Mouse (Mus musculus) limb, embryonic 10.5 days (tissue): ENCODE data around the gene Npas3. TPM values are rescaled to one million over a fixed set of nuclear protein-coding genes. Genes with fewer than 3 reads are reported as not detected.

Experiments used
- DNase-seq: peaks from one replicate; pipeline ENCODE4 v3.0.0-alpha.2; 2017; ENCODE audit warnings: low spot score
- H3K27ac ChIP-seq: fragments of 300-500 bp; sonication (generic); 2 replicates; pipeline ENCODE4 v1.5.1; 2016; ENCODE audit warnings: mild to moderate bottlenecking
- H3K27me3 ChIP-seq: fragments of 300-500 bp; sonication (generic); 2 replicates; pipeline ENCODE4 v1.6.1; 2016; ENCODE audit warnings: low read depth, mild to moderate bottlenecking; ENCODE audit not compliant: poor library complexity, severe bottlenecking
- H3K36me3 ChIP-seq: fragments of 300-500 bp; sonication (generic); 2 replicates; pipeline ENCODE4 v1.6.1; 2016; ENCODE audit warnings: mild to moderate bottlenecking, moderate library complexity
- H3K4me1 ChIP-seq: fragments of 300-500 bp; sonication (generic); 2 replicates; pipeline ENCODE4 v1.6.1; 2016
- H3K4me3 ChIP-seq: fragments of 300-500 bp; sonication (generic); 2 replicates; pipeline ENCODE4 v1.5.1; 2016; ENCODE audit warnings: mild to moderate bottlenecking, moderate library complexity
- H3K9me3 ChIP-seq: fragments of 300-500 bp; sonication (generic); replicated peaks from 2 replicates; pipeline ENCODE4 v1.6.1; 2016; ENCODE audit warnings: mild to moderate bottlenecking
- WGBS: fragments of 180-500 bp; shearing (Covaris S2); methylation state at CpG from one replicate; pipeline ENCODE4 v1.1.7; 2016; 5-methylcytosine and 5-hydroxymethylcytosine counted together
- polyA plus RNA-seq: library from polyadenylated mRNA; unstranded; fragments of >200 nt; fragmentation: Nextera tagmentation; extraction: Ambion mirVana; gene quantifications from 2 replicates; pipeline ENCODE4 v1.2.1, GENCODE M21; 2016

Gene Npas3
- polyA plus RNA-seq, 1 experiment from 2014 or later = 0.91 TPM

- H3K27me3 ChIP-seq = no peaks in the 10 kb centered on the region
- no peaks in the 10 kb centered on the region for H3K36me3 ChIP-seq
- H3K9me3 ChIP-seq = no peaks in the 10 kb centered on the region
- WGBS = 82% methylated on average over 9 of the region's 9 CpGs
- no peak overlapping the region for H3K27ac ChIP-seq
- H3K4me1 ChIP-seq = no peaks in the 10 kb centered on the region
- no peak overlapping the region for H3K4me3 ChIP-seq
- DNase-seq = no peak
These were observed 450.2 kb downstream of the Npas3 start for GRCm38 (mm10) chr12:53698483-53699227.

GRCm38 (mm10) chr12:53719896-53720295 lies 471.4 kb downstream of the Npas3 start:
- H3K36me3 ChIP-seq = no peaks in the 10 kb centered on the region
- no peak overlapping the region for H3K27ac ChIP-seq
- no peaks in the 10 kb centered on the region for H3K27me3 ChIP-seq
- no peak overlapping the region for H3K4me3 ChIP-seq
- DNase-seq = no peak
- WGBS = 62% methylated on average over 6 of the region's 6 CpGs
- no peaks in the 10 kb centered on the region for H3K4me1 ChIP-seq
- H3K9me3 ChIP-seq = no peaks in the 10 kb centered on the region

- no peak for DNase-seq
- Histone ChIP-seq H3K9me3 (no peaks in the 10 kb centered on the region), H3K4me3 (no peak overlapping the region), H3K4me1 (peaks cover 3% of the 10 kb centered on the region; the same call in 1 of the 2 replicates), H3K36me3 (no peaks in the 10 kb centered on the region), H3K27me3 (no peaks in the 10 kb centered on the region), H3K27ac (no peak overlapping the region)
- 90% methylated on average over 7 of the region's 7 CpGs for WGBS
These were observed 473.7 kb downstream of the Npas3 start for GRCm38 (mm10) chr12:53722156-53722555.

GRCm38 (mm10) chr12:53722718-53723698 lies 474.5 kb downstream of the Npas3 start:
- 91% methylated on average over 15 of the region's 15 CpGs for WGBS

GRCm38 (mm10) chr12:53729275-53729674 lies 480.8 kb downstream of the Npas3 start:
- no peak for DNase-seq
- H3K4me1 ChIP-seq = peaks cover 22% of the 10 kb centered on the region
- no peak overlapping the region for H3K27ac ChIP-seq
- 53% methylated on average over 5 of the region's 5 CpGs for WGBS
- no peaks in the 10 kb centered on the region for H3K27me3 ChIP-seq
- H3K4me3 ChIP-seq = no peak overlapping the region
- no peaks in the 10 kb centered on the region for H3K36me3 ChIP-seq
- no peaks in the 10 kb centered on the region for H3K9me3 ChIP-seq

More at GRCm38 (mm10) chr12:53722718-53723698, 474.5 kb downstream of the Npas3 start:
- Histone ChIP-seq H3K4me3 (no peak overlapping the region), H3K36me3 (no peaks in the 10 kb centered on the region), H3K27ac (no peak overlapping the region), H3K9me3 (no peaks in the 10 kb centered on the region), H3K4me1 (peaks cover 3% of the 10 kb centered on the region; the same call in 1 of the 2 replicates), H3K27me3 (no peaks in the 10 kb centered on the region)
- DNase-seq = no peak

GRCm38 (mm10) chr12:53738549-53739292 lies 490.2 kb downstream of the Npas3 start:
- WGBS = 56% methylated on average over 16 of the region's 16 CpGs
- H3K9me3 ChIP-seq = no peaks in the 10 kb centered on the region
- DNase-seq = no peak
- no peak overlapping the region for H3K4me3 ChIP-seq
- H3K27me3 ChIP-seq = no peaks in the 10 kb centered on the region
- no peak overlapping the region for H3K27ac ChIP-seq
- peaks cover 13% of the 10 kb centered on the region for H3K4me1 ChIP-seq
- H3K36me3 ChIP-seq = no peaks in the 10 kb centered on the region

GRCm38 (mm10) chr12:53746653-53747052 lies 498.2 kb downstream of the Npas3 start:
- Histone ChIP-seq H3K4me1 (peaks cover 20% of the 10 kb centered on the region), H3K27ac (no peak overlapping the region), H3K4me3 (no peak overlapping the region), H3K36me3 (no peaks in the 10 kb centered on the region), H3K27me3 (no peaks in the 10 kb centered on the region), H3K9me3 (no peaks in the 10 kb centered on the region)
- DNase-seq = no peak
- 47% methylated on average over 5 of the region's 5 CpGs for WGBS

- Histone ChIP-seq H3K27ac (no peak overlapping the region), H3K36me3 (no peaks in the 10 kb centered on the region), H3K4me1 (peaks cover 24% of the 10 kb centered on the region), H3K4me3 (no peak overlapping the region), H3K27me3 (peaks cover 6% of the 10 kb centered on the region), H3K9me3 (no peaks in the 10 kb centered on the region)
- no peak for DNase-seq
- 84% methylated on average over 4 of the region's 4 CpGs for WGBS
These were observed 500.9 kb downstream of the Npas3 start for GRCm38 (mm10) chr12:53749375-53749774.

GRCm38 (mm10) chr12:53752281-53753072 lies 504.0 kb downstream of the Npas3 start:
- no peak overlapping the region for H3K27ac ChIP-seq
- no peaks in the 10 kb centered on the region for H3K9me3 ChIP-seq
- no peak overlapping the region for H3K4me3 ChIP-seq
- 85% methylated on average over 13 of the region's 13 CpGs for WGBS
- DNase-seq = no peak
- H3K36me3 ChIP-seq = no peaks in the 10 kb centered on the region
- H3K4me1 ChIP-seq = peaks cover 22% of the 10 kb centered on the region
- peaks cover 26% of the 10 kb centered on the region for H3K27me3 ChIP-seq

- DNase-seq = no peak
- H3K9me3 ChIP-seq = no peaks in the 10 kb centered on the region
- no peaks in the 10 kb centered on the region for H3K36me3 ChIP-seq
- no peak overlapping the region for H3K27ac ChIP-seq
- 70% methylated on average over 13 of the region's 13 CpGs for WGBS
- no peak overlapping the region for H3K4me3 ChIP-seq
- peaks cover 26% of the 10 kb centered on the region for H3K27me3 ChIP-seq
- H3K4me1 ChIP-seq = peaks cover 24% of the 10 kb centered on the region
These were observed 505.0 kb downstream of the Npas3 start for GRCm38 (mm10) chr12:53753368-53753937.

- DNase-seq = no peak
- Histone ChIP-seq H3K4me3 (no peak overlapping the region), H3K36me3 (no peaks in the 10 kb centered on the region), H3K27ac (no peak overlapping the region), H3K4me1 (peaks cover 26% of the 10 kb centered on the region), H3K9me3 (no peaks in the 10 kb centered on the region), H3K27me3 (peaks cover 26% of the 10 kb centered on the region)
- WGBS = 29% methylated on average over 7 of the region's 7 CpGs
These were observed 505.8 kb downstream of the Npas3 start for GRCm38 (mm10) chr12:53754236-53754635.

GRCm38 (mm10) chr12:53757631-53758030 lies 509.2 kb downstream of the Npas3 start:
- no peak overlapping the region for H3K27ac ChIP-seq
- no peaks in the 10 kb centered on the region for H3K9me3 ChIP-seq
- DNase-seq = no peak
- H3K36me3 ChIP-seq = no peaks in the 10 kb centered on the region
- peaks cover 20% of the 10 kb centered on the region for H3K27me3 ChIP-seq
- no peak overlapping the region for H3K4me3 ChIP-seq
- WGBS = 70% methylated on average over 6 of the region's 6 CpGs
- H3K4me1 ChIP-seq = peaks cover 17% of the 10 kb centered on the region
